ENCODE assay signal across 15 mouse cellular contexts in the genomic region with DNA sequence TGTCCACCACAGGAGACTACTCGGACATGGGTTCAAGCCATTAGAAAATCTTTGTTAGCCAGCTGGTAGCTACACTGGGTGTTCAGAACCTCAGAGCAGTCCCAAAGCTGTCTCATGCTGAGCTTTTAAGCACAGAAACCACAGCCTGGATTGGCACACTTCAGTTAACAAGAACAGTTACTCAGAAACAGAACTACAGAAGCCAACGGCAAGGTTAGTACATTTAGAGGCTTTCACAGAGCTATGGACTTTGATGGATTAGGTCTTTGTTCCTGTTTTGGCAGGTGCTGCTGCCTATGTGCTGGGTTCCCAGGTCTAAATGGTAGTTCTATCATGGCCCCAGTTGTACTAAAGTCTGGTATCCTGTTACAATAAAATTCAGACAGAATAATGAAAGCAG. TPM values are rescaled to one million over a fixed set of nuclear protein-coding genes. Genes with fewer than 3 reads are reported as not detected.
DNase-seq lines count a peak whose midpoint lies in the region; ATAC-seq lines count a peak whose summit lies in the region.
"Had no signal": no experiment of that assay in that cellular context is flagged by ENCODE, and none has a peak within 500 bp of the region (broad histone marks: within the 10 kb centered on the region; RNA-seq: fewer than 3 reads in every experiment).

No protein-coding gene starts in this region.

- peak; percentile 38 for DNase-seq in kidney, adult 9 months
- DNase-seq in kidney, postnatal 10 days = no peak
- peak; percentile 16 for DNase-seq in 416B (ENCODE audit: low read depth)
- no peak for DNase-seq in ovary, adult 18-20 months (ENCODE audit: low spot score)
- no peak for DNase-seq in gastrocnemius, adult 18-20 months (ENCODE audit: low spot score)
- DNase-seq: adrenal gland, postnatal 14 days; cerebellum, adult 11-12 months; cerebellum, adult 9-10 months; cerebellum, postnatal 25 days; gastrocnemius, postnatal 14 days had no signal

- peak; percentile 46 for ATAC-seq in common myeloid progenitor, adult 5-6 weeks (replicated peaks; ENCODE audit: low read depth, poor library complexity, severe bottlenecking)
- ATAC-seq in megakaryocyte progenitor cell, adult 5-6 weeks (replicated peaks; ENCODE audit: poor library complexity) = peak; percentile 53
- ATAC-seq: CD4-positive, CD25-positive, alpha-beta regulatory T cell, adult 4 months; forebrain, embryonic 16.5 days; hindbrain, embryonic 16.5 days had no signal

RNA-seq across cellular contexts. Expression of a gene that starts 40.1 kb away (rescaled TPM):
- 5.8 and 8.5 TPM in 2 replicates for total RNA-seq in common myeloid progenitor, adult 5-6 weeks (2017)
- total RNA-seq in megakaryocyte progenitor cell, adult 5-6 weeks (2015) = 12.2 and 15.1 TPM in 2 replicates
- total RNA-seq in megakaryocyte progenitor cell, adult 5-6 weeks (2017) = 6.7 and 15.5 TPM in 2 replicates
- 1 to 10 TPM; 7.5 to 7.9 TPM for total RNA-seq in gastrocnemius, adult 18-20 months (2021)

Comparison
In these comparisons a context has a peak if more than half of its experiments do, and no peak if none do; other contexts are left out.
1. DNase-seq: peak in kidney, adult 9 months (single experiment) and 416B (single experiment); none in kidney, postnatal 10 days (single experiment), ovary, adult 18-20 months (single experiment) and gastrocnemius, adult 18-20 months (single experiment).